Mouse (Mus musculus): ENCODE measurements around the gene Slco2b1. TPM values are rescaled to one million over a fixed set of nuclear protein-coding genes. Genes with fewer than 3 reads are reported as not detected.
A peak's percentile ranks its signal among the peaks of the same experiment; 100 is the strongest.

The Slco2b1 gene
- polyA plus RNA-seq, 1 experiment from 2014 or later: 3.7 TPM

GRCm38 (mm10) chr7:99625722-99626375 is 85.3 kb downstream of the Slco2b1 start:
- Histone ChIP-seq H3K36me3 (ENCODE audit: control insufficient read depth, insufficient read depth) (no peaks in the 10 kb centered on the region), H3K27ac (ENCODE audit: low read length) (no peak overlapping the region), H3K4me3 (ENCODE audit: low read length) (peak overlapping the region; percentile 62), H3K9ac (ENCODE audit: low read length) (peak overlapping the region; percentile 48), H3K27me3 (ENCODE audit: control insufficient read depth, insufficient read depth, low read length) (peaks cover 78% of the 10 kb centered on the region), H3K4me1 (ENCODE audit: control insufficient read depth, insufficient read depth, low read length) (peaks cover 6% of the 10 kb centered on the region), H3K4me2 (ENCODE audit: low read depth, low read length) (peak overlapping the region; percentile 91), H3K9me3 (replicated peaks; ENCODE audit: control insufficient read depth, low read length) (no peaks in the 10 kb centered on the region)
- peak; percentile 81 for ATAC-seq (replicated peaks; ENCODE audit: extremely low read depth, insufficient read depth, low FRiP score)
- WGBS: under 1% methylated on average over 81 of the region's 81 CpGs

DNA sequence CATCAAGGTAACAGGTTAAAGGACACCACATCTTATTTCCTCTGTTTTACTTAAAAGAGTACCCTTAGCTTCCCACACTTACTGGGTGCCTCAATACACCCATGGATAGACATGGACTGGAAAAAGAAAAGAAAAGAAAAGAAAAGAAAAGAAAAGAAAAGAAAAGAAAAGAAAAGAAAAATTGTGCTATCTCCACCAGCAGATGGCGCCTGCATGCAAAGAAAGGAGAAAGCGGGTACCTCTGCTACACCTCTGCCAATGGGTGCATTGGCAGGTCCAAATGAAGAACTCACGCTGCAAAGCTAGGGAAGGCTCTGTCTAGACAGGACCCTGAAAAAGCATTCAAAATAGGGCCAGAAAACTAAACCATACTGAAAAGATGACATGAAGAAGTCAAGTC is 92.3 kb downstream of the Slco2b1 start:
- Histone ChIP-seq H3K4me3 (ENCODE audit: low read length) (no peak overlapping the region), H3K9me3 (replicated peaks; ENCODE audit: control insufficient read depth, low read length) (no peaks in the 10 kb centered on the region), H3K9ac (ENCODE audit: low read length) (no peak overlapping the region), H3K27me3 (ENCODE audit: control insufficient read depth, insufficient read depth, low read length) (peaks cover 17% of the 10 kb centered on the region), H3K36me3 (ENCODE audit: control insufficient read depth, insufficient read depth) (no peaks in the 10 kb centered on the region), H3K4me1 (ENCODE audit: control insufficient read depth, insufficient read depth, low read length) (no peaks in the 10 kb centered on the region), H3K27ac (ENCODE audit: low read length) (no peak overlapping the region), H3K4me2 (ENCODE audit: low read depth, low read length) (no peak overlapping the region)
- ATAC-seq (replicated peaks; ENCODE audit: extremely low read depth, insufficient read depth, low FRiP score): no peak
- 4% methylated on average over 3 of the region's 3 CpGs for WGBS

DNA sequence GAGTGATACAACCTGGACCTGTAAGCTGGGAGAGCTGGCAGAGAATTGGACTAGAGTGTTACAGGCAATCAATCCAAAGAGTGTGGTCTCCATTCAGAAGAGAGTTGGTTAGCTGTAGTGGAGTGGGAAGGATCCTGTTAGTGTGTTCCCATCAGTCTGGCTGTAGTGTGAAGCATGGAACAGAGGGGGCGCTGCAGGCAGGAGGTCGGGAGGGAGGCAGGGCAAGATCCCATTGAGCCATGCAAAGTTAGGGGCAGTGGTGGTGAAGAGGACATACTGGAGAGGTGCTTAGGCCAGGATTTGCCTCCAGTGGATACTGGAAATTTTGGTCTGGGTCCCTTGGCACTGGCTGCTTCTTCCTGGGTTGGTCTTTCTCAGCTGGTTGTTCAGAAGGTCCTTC is 92.9 kb downstream of the Slco2b1 start:
- no peak overlapping the region for H3K27ac ChIP-seq (ENCODE audit: low read length)
- H3K9me3 ChIP-seq (replicated peaks; ENCODE audit: control insufficient read depth, low read length): no peaks in the 10 kb centered on the region
- no peak for ATAC-seq (replicated peaks; ENCODE audit: extremely low read depth, insufficient read depth, low FRiP score)
- H3K36me3 ChIP-seq (ENCODE audit: control insufficient read depth, insufficient read depth): no peaks in the 10 kb centered on the region
- no peak overlapping the region for H3K9ac ChIP-seq (ENCODE audit: low read length)
- H3K4me3 ChIP-seq (ENCODE audit: low read length): no peak overlapping the region
- H3K4me2 ChIP-seq (ENCODE audit: low read depth, low read length): no peak overlapping the region
- no peaks in the 10 kb centered on the region for H3K4me1 ChIP-seq (ENCODE audit: control insufficient read depth, insufficient read depth, low read length)
- WGBS: 59% methylated on average over 2 of the region's 2 CpGs
- peaks cover 15% of the 10 kb centered on the region; the same call in 1 of the 2 replicates for H3K27me3 ChIP-seq (ENCODE audit: control insufficient read depth, insufficient read depth, low read length)

Other genes with a start within 250 kb of the Slco2b1 start
- 0.63 and 0.92 TPM in 2 replicates for gene Klhl35, start 245.3 kb downstream of the Slco2b1 start, polyA plus RNA-seq (2015; fragmentation: Nextera tagmentation; extraction: Ambion mirVana)
- gene Rps3, start 227.6 kb downstream of the Slco2b1 start, polyA plus RNA-seq (2015; fragmentation: Nextera tagmentation; extraction: Ambion mirVana): 471 and 474 TPM in 2 replicates
- gene Arrb1, start 175.9 kb downstream of the Slco2b1 start, polyA plus RNA-seq (2015; fragmentation: Nextera tagmentation; extraction: Ambion mirVana): 4.9 and 6.8 TPM in 2 replicates
- gene Tpbgl, start 84.2 kb downstream of the Slco2b1 start, polyA plus RNA-seq (2015; fragmentation: Nextera tagmentation; extraction: Ambion mirVana): 2.5 TPM in 2 replicates
- gene Olfr520, start 18.9 kb upstream of the Slco2b1 start, polyA plus RNA-seq (2015; fragmentation: Nextera tagmentation; extraction: Ambion mirVana): not detected in 2 replicates
- not detected in 2 replicates for gene Olfr521, start 52.2 kb upstream of the Slco2b1 start, polyA plus RNA-seq (2015; fragmentation: Nextera tagmentation; extraction: Ambion mirVana)
- 4.7 and 5.2 TPM in 2 replicates for gene Neu3, start 117.1 kb upstream of the Slco2b1 start, polyA plus RNA-seq (2015; fragmentation: Nextera tagmentation; extraction: Ambion mirVana)
- 0.12 and 0.46 TPM in 2 replicates for gene Xrra1, start 147.8 kb upstream of the Slco2b1 start, polyA plus RNA-seq (2015; fragmentation: Nextera tagmentation; extraction: Ambion mirVana)
- 180 and 224 TPM in 2 replicates for gene Spcs2, start 152.1 kb upstream of the Slco2b1 start, polyA plus RNA-seq (2015; fragmentation: Nextera tagmentation; extraction: Ambion mirVana)

Measured in heart, embryonic 16.5 days (tissue).